ENCODE assay signal across 25 mouse cellular contexts in genomic region chr9:75348641-75349040, GRCm38 (mm10). TPM values are rescaled to one million over a fixed set of nuclear protein-coding genes. Genes with fewer than 3 reads are reported as not detected.
"Had no signal": no experiment of that assay in that cellular context is flagged by ENCODE, and none has a peak within 500 bp of the region (broad histone marks: within the 10 kb centered on the region; RNA-seq: fewer than 3 reads in every experiment).

No protein-coding gene starts in this region.

- ATAC-seq: liver, postnatal 0 days; lung, postnatal 0 days; midbrain, embryonic 13.5 days; midbrain, embryonic 15.5 days had no signal

- DNase-seq: liver, postnatal 0 days; lung, adult 2 months; lung, postnatal 14 days; lung, postnatal 36 days; right cerebral cortex, adult 18-20 months; right cerebral cortex, postnatal 14 days; thymus, adult 2 months; thymus, postnatal 25 days; thymus, postnatal 4 days had no signal

RNA-seq across cellular contexts. Expression of gene Bcl2l10, which starts 1.1 kb away (rescaled TPM):
- total RNA-seq: megakaryocyte progenitor cell, adult 5-6 weeks; midbrain, postnatal 0 days; monocyte, adult 5-6 weeks; neutrophil, adult 5-6 weeks had no signal
- polyA plus RNA-seq: liver, postnatal 0 days; lung, embryonic 15.5 days; macrophage; midbrain, embryonic 11.5 days; midbrain, embryonic 13.5 days; midbrain, embryonic 15.5 days; midbrain, postnatal 0 days; neural tube, embryonic 12.5 days; neural tube, embryonic 14.5 days; spleen, adult 2 months; stomach, embryonic 15.5 days; stomach, postnatal 0 days; testis, adult 2 months; thymus, adult 2 months had no signal
